8 mouse cellular contexts compared by ENCODE assay signal in genomic region chr12:11178486-11179154, GRCm38 (mm10). TPM values are rescaled to one million over a fixed set of nuclear protein-coding genes. Genes with fewer than 3 reads are reported as not detected.
A peak's percentile ranks its signal among the peaks of the same experiment; 100 is the strongest.
DNase-seq lines count a peak whose midpoint lies in the region; ATAC-seq and TF ChIP-seq lines count a peak whose summit lies in the region.

No protein-coding gene starts in this region.

- no peak overlapping the region for H3K9ac ChIP-seq in ES-E14 (ENCODE audit: insufficient read depth, low read depth, low read length, poor library complexity, severe bottlenecking)
- no peak overlapping the region for H3K9ac ChIP-seq in forebrain, postnatal 0 days
- H3K9ac ChIP-seq in lung, embryonic 14.5 days: no peak overlapping the region

- H3K9me3 ChIP-seq in ES-E14 (ENCODE audit: control insufficient read depth, insufficient read depth, low read depth, low read length): no peaks in the 10 kb centered on the region
- no peaks in the 10 kb centered on the region for H3K9me3 ChIP-seq in forebrain, postnatal 0 days (ENCODE audit: low read length)
- H3K9me3 ChIP-seq in lung, embryonic 14.5 days (ENCODE audit: low read depth, low read length): no peaks in the 10 kb centered on the region

- no peak overlapping the region for H3K27ac ChIP-seq in ES-E14 (ENCODE audit: insufficient read depth, low read depth, low read length, poor library complexity, severe bottlenecking)
- no peak overlapping the region for H3K27ac ChIP-seq in forebrain, postnatal 0 days (ENCODE audit: low read depth, low read length)
- H3K27ac ChIP-seq in layer of hippocampus, adult 2 months: no peak overlapping the region
- no peak overlapping the region for H3K27ac ChIP-seq in lung, embryonic 14.5 days (ENCODE audit: low read depth)
- no peak overlapping the region for H3K27ac ChIP-seq in thymus, adult 2 months (ENCODE audit: control insufficient read depth, insufficient read depth, low read length)

- ATAC-seq in forebrain, postnatal 0 days: peak; percentile 95
- ATAC-seq in lung, embryonic 14.5 days (ENCODE audit: insufficient read depth): peak; percentile 98

- 30% methylated on average over 11 of the region's 11 CpGs for WGBS in forebrain, postnatal 0 days
- 19% methylated on average over 11 of the region's 11 CpGs for WGBS in lung, embryonic 14.5 days
- WGBS in thymus, adult 2 months: 20% methylated on average over 11 of the region's 11 CpGs

- peak; percentile 88 for DNase-seq in ES-E14 (ENCODE audit: low read depth, low spot score)
- peak; percentile 42 for DNase-seq in cerebellum, adult 11-12 months
- peak; percentile 94 for DNase-seq in forebrain, postnatal 0 days
- peak; percentile 92 for DNase-seq in heart, postnatal 4 days
- DNase-seq in layer of hippocampus, adult 2 months (ENCODE audit: low spot score in 2 of 2): peak; percentile 87 to 94
- peak; percentile 98 for DNase-seq in lung, embryonic 14.5 days
- DNase-seq in ovary, adult 18-20 months (ENCODE audit: low spot score): peak; percentile 65
- peak; percentile 75 for DNase-seq in thymus, adult 2 months

- H3K4me2 ChIP-seq in forebrain, postnatal 0 days (ENCODE audit: low read depth): peak overlapping the region; percentile 23; the same call in 1 of the 2 replicates
- H3K4me2 ChIP-seq in lung, embryonic 14.5 days: peak overlapping the region; percentile 27

- H3K4me1 ChIP-seq in ES-E14 (ENCODE audit: control insufficient read depth in 2 of 2, insufficient read depth in 2 of 2, low read length in 2 of 2, poor library complexity in 1 of 2): no peaks in the 10 kb centered on the region
- H3K4me1 ChIP-seq in forebrain, postnatal 0 days (ENCODE audit: insufficient read depth): 0 out of 2 replicates have a peak, but pooled peaks cover 2% of the 10 kb centered on the region
- H3K4me1 ChIP-seq in lung, embryonic 14.5 days (ENCODE audit: insufficient read depth): no peaks in the 10 kb centered on the region
- no peaks in the 10 kb centered on the region for H3K4me1 ChIP-seq in thymus, adult 2 months (replicated peaks; ENCODE audit: control insufficient read depth, insufficient read depth, low read length)

- in situ Hi-C loops in ES-E14 (cut with MboI; ENCODE audit: low sequenced_read_pairs in 2 of 2, unreplicated experiment in 2 of 2): loop anchor here (10.0 to 25.0 kb wide), 3 partner anchors 316 to 574 kb away; no protein-coding TSS in a partner anchor

- TF ChIP-seq CTCF in forebrain, postnatal 0 days (IDR thresholded peaks at IDR 0.05; ENCODE audit: low read depth): peak; percentile 96
- peak; percentile 95 for TF ChIP-seq CTCF in layer of hippocampus, adult 2 months (conservative IDR thresholded peaks at IDR 0.05)
- peak; percentile 94 for TF ChIP-seq CTCF in lung, embryonic 14.5 days (IDR thresholded peaks at IDR 0.05; ENCODE audit: low read depth)
- TF ChIP-seq CTCF in thymus, adult 2 months (IDR thresholded peaks at IDR 0.05; ENCODE audit: borderline replicate concordance, control insufficient read depth, extremely low read depth, insufficient read depth, low read length, poor library complexity): peak; percentile 60; the same call in 1 of the 2 replicates

- no peaks in the 10 kb centered on the region for H3K27me3 ChIP-seq in forebrain, postnatal 0 days (ENCODE audit: insufficient read depth, low read length)
- no peaks in the 10 kb centered on the region for H3K27me3 ChIP-seq in lung, embryonic 14.5 days (ENCODE audit: insufficient read depth, low read length)
- no peaks in the 10 kb centered on the region for H3K27me3 ChIP-seq in thymus, adult 2 months (ENCODE audit: control insufficient read depth, insufficient read depth, low read length)

- no peak for TF ChIP-seq POLR2A in thymus, adult 2 months (IDR thresholded peaks at IDR 0.05; ENCODE audit: control insufficient read depth, extremely low read depth, insufficient read depth, low read length, poor library complexity)

- H3K4me3 ChIP-seq in ES-E14 (ENCODE audit: insufficient read depth in 1 of 2, low read depth in 1 of 2, low read length in 2 of 2, poor library complexity in 1 of 2, severe bottlenecking in 1 of 2): no peak overlapping the region
- no peak overlapping the region for H3K4me3 ChIP-seq in forebrain, postnatal 0 days (ENCODE audit: low read depth, low read length)
- peak overlapping the region; percentile 17 for H3K4me3 ChIP-seq in layer of hippocampus, adult 2 months
- H3K4me3 ChIP-seq in lung, embryonic 14.5 days (ENCODE audit: low read depth, low read length): no peak overlapping the region
- H3K4me3 ChIP-seq in thymus, adult 2 months (ENCODE audit: control insufficient read depth, insufficient read depth, low read length): no peak overlapping the region

- no peaks in the 10 kb centered on the region for H3K36me3 ChIP-seq in ES-E14 (ENCODE audit: control insufficient read depth, insufficient read depth, low read length, poor library complexity, severe bottlenecking)
- H3K36me3 ChIP-seq in forebrain, postnatal 0 days (ENCODE audit: insufficient read depth): no peaks in the 10 kb centered on the region
- H3K36me3 ChIP-seq in lung, embryonic 14.5 days (ENCODE audit: insufficient read depth): no peaks in the 10 kb centered on the region
- H3K36me3 ChIP-seq in thymus, adult 2 months (ENCODE audit: control insufficient read depth, insufficient read depth, low read length): no peaks in the 10 kb centered on the region

TF ChIP-seq in ES-E14, 5 proteins besides CTCF, POLR2A, EP300 and RAD21:
- TF ChIP-seq ZNF384 (IDR thresholded peaks at IDR 0.05; ENCODE audit: low read depth, low read length) (no peak), ZC3H11A (IDR thresholded peaks at IDR 0.05; ENCODE audit: borderline replicate concordance, low read depth, low read length) (peak; percentile 99), MAFK (IDR thresholded peaks at IDR 0.05; ENCODE audit: insufficient read depth, low read depth, low read length) (no peak), HCFC1 (IDR thresholded peaks at IDR 0.05; ENCODE audit: borderline replicate concordance, insufficient read depth, low read length) (no peak), CHD2 (IDR thresholded peaks at IDR 0.05; ENCODE audit: low read depth, low read length) (no peak)

RNA-seq across cellular contexts. Expression of gene Kcns3, which starts 27.8 kb away (rescaled TPM):
- 2.5 and 2.6 TPM in 2 replicates for total RNA-seq in ES-E14 (2012; rRNA removed)
- 2.7 and 3.9 TPM in 2 replicates for total RNA-seq in forebrain, postnatal 0 days (2014; rRNA removed)
- polyA plus RNA-seq in forebrain, postnatal 0 days (2015; fragmentation: Nextera tagmentation; extraction: Ambion mirVana): 1.2 TPM in 2 replicates
- under 1 TPM; 0.12 to 0.36 TPM for total RNA-seq in heart, postnatal 4 days (2021)
- 10 to 100 TPM; 12.4 to 13.0 TPM for total RNA-seq in layer of hippocampus, adult 2 months (2021)
- 4.7 and 5.7 TPM in 2 replicates for polyA plus RNA-seq in lung, embryonic 14.5 days (2014; fragmentation: Nextera tagmentation; extraction: Ambion mirVana)
- polyA plus RNA-seq in thymus, adult 2 months (2012; rRNA removed): 0.28 and 0.36 TPM in 2 replicates

RNA-seq across cellular contexts. Expression of gene Msgn1, which starts 30.2 kb away (rescaled TPM):
- not detected in 2 replicates for total RNA-seq in ES-E14 (2012; rRNA removed)
- not detected in 2 replicates for total RNA-seq in forebrain, postnatal 0 days (2014; rRNA removed)
- not detected in 2 replicates for polyA plus RNA-seq in forebrain, postnatal 0 days (2015; fragmentation: Nextera tagmentation; extraction: Ambion mirVana)
- total RNA-seq in heart, postnatal 4 days (2021): not detected
- not detected for total RNA-seq in layer of hippocampus, adult 2 months (2021)
- polyA plus RNA-seq in lung, embryonic 14.5 days (2014; fragmentation: Nextera tagmentation; extraction: Ambion mirVana): not detected in 2 replicates
- 0.27 and 0.34 TPM in 2 replicates for polyA plus RNA-seq in thymus, adult 2 months (2012; rRNA removed)

Comparison
In these comparisons a context has a peak if more than half of its experiments do, and no peak if none do; other contexts are left out.
1. DNase-seq: peak in every context shown above with its lines; median percentile 98 in lung, embryonic 14.5 days; 94 in forebrain, postnatal 0 days; 92 in heart, postnatal 4 days; 90 in layer of hippocampus, adult 2 months; 88 in ES-E14; 75 in thymus, adult 2 months; 65 in ovary, adult 18-20 months; 42 in cerebellum, adult 11-12 months.